Mouse (Mus musculus) NIH3T3 (cell line): ENCODE measurements around the gene Phactr4.
"Not testable (repeated sequence)": the region's sequence is repeated elsewhere in the genome, so short reads cannot be mapped to it uniquely, and the experiment has no call there.

Experiments
- DNase-seq: peaks from one replicate; pipeline ENCODE4 v3.0.0-alpha.2; 2012; ENCODE audit warnings: low read depth

Phactr4 gene

GRCm38 (mm10) chr4:132421923-132422782 lies at the start of gene Phactr4:
Gene Phactr4 (minus strand): TSS chr4:132422489.
- peak; percentile 98 for DNase-seq

- DNase-seq: no peak
Observed at GRCm38 (mm10) chr4:132469873-132470272, 47.6 kb upstream of the Phactr4 start.

- DNase-seq: no peak
Observed at GRCm38 (mm10) chr4:132464255-132464613, 41.9 kb upstream of the Phactr4 start.

GRCm38 (mm10) chr4:132463430-132464254 lies 41.4 kb upstream of the Phactr4 start, which contains the start of gene Med18:
Gene Med18 (minus strand): TSS chr4:132463921.
- peak; percentile 90 for DNase-seq

- peak; percentile 28 for DNase-seq
Observed at GRCm38 (mm10) chr4:132462836-132463235, 40.5 kb upstream of the Phactr4 start.

- DNase-seq: no peak
Observed at GRCm38 (mm10) chr4:132460225-132460624, 37.9 kb upstream of the Phactr4 start.

- no peak for DNase-seq
Observed at GRCm38 (mm10) chr4:132455561-132455960, 33.3 kb upstream of the Phactr4 start.

GRCm38 (mm10) chr4:132455146-132455545 lies 32.9 kb upstream of the Phactr4 start:
- DNase-seq: no peak

- no peak for DNase-seq
Observed at GRCm38 (mm10) chr4:132454216-132454615, 31.9 kb upstream of the Phactr4 start.

GRCm38 (mm10) chr4:132449778-132450177 lies 27.5 kb upstream of the Phactr4 start:
- DNase-seq: peak; percentile 14

- DNase-seq: peak; percentile 50
Observed at GRCm38 (mm10) chr4:132446105-132446504, 23.8 kb upstream of the Phactr4 start.

GRCm38 (mm10) chr4:132444516-132444915 lies 22.2 kb upstream of the Phactr4 start:
- no peak for DNase-seq

- DNase-seq: no peak
Observed at GRCm38 (mm10) chr4:132437857-132438256, 15.6 kb upstream of the Phactr4 start.

GRCm38 (mm10) chr4:132432717-132433372 lies 10.6 kb upstream of the Phactr4 start:
- DNase-seq: no peak

- DNase-seq: no peak
Observed at GRCm38 (mm10) chr4:132428022-132428542, 5.8 kb upstream of the Phactr4 start.

GRCm38 (mm10) chr4:132427493-132427892 lies 5.2 kb upstream of the Phactr4 start:
- DNase-seq: no peak

GRCm38 (mm10) chr4:132426021-132426420 lies 3.7 kb upstream of the Phactr4 start:
- DNase-seq: no peak

- DNase-seq: peak; percentile 32
Observed at GRCm38 (mm10) chr4:132424765-132425164, 2.5 kb upstream of the Phactr4 start.

- peak; percentile 48 for DNase-seq
Observed at GRCm38 (mm10) chr4:132421556-132421922, 750 bp downstream of the Phactr4 start.

- DNase-seq: peak; percentile 31
Observed at GRCm38 (mm10) chr4:132420471-132420870, 1.8 kb downstream of the Phactr4 start.

GRCm38 (mm10) chr4:132415966-132416365 lies 6.3 kb downstream of the Phactr4 start:
- DNase-seq: no peak

- DNase-seq: not testable (repeated sequence)
Observed at GRCm38 (mm10) chr4:132413257-132413656, 9.0 kb downstream of the Phactr4 start.
